Mouse (Mus musculus) midbrain, embryonic 10.5 days (tissue): ENCODE results near the gene Szt2. TPM values are rescaled to one million over a fixed set of nuclear protein-coding genes. Genes with fewer than 3 reads are reported as not detected.

ENCODE experiments used
- DNase-seq: peaks from one replicate; pipeline ENCODE4 v3.0.0-alpha.2; 2017; ENCODE audit warnings: low spot score
- H3K27ac ChIP-seq: fragments of 300-500 bp; sonication (generic); replicated peaks from 2 replicates; pipeline ENCODE4 v1.5.1; 2016; ENCODE audit warnings: mild to moderate bottlenecking
- H3K27me3 ChIP-seq: fragments of 300-500 bp; sonication (generic); 2 replicates; pipeline ENCODE4 v1.6.1; 2016; ENCODE audit warnings: low read depth, mild to moderate bottlenecking; ENCODE audit not compliant: poor library complexity, severe bottlenecking
- H3K36me3 ChIP-seq: fragments of 300-500 bp; sonication (generic); 2 replicates; pipeline ENCODE4 v1.6.1; 2016; ENCODE audit warnings: mild to moderate bottlenecking, moderate library complexity
- H3K4me1 ChIP-seq: fragments of 300-500 bp; sonication (generic); 2 replicates; pipeline ENCODE4 v1.6.1; 2016
- H3K4me3 ChIP-seq: fragments of 300-500 bp; sonication (generic); 2 replicates; pipeline ENCODE4 v1.5.1; 2016; ENCODE audit warnings: mild to moderate bottlenecking, moderate library complexity
- H3K9me3 ChIP-seq: fragments of 300-500 bp; sonication (generic); replicated peaks from 2 replicates; pipeline ENCODE4 v1.6.1; 2016; ENCODE audit warnings: mild to moderate bottlenecking
- WGBS: fragments of 180-500 bp; shearing (Covaris S2); methylation state at CpG from one replicate; pipeline ENCODE4 v1.1.7; 2016; 5-methylcytosine and 5-hydroxymethylcytosine counted together
- polyA plus RNA-seq: library from polyadenylated mRNA; unstranded; fragments of >200 nt; fragmentation: Nextera tagmentation; extraction: Ambion mirVana; gene quantifications from 2 replicates; pipeline ENCODE4 v1.2.1, GENCODE M21; 2016

Szt2 gene
- polyA plus RNA-seq, 1 experiment from 2014 or later: 6.4 TPM

GRCm38 (mm10) chr4:118427768-118428451 lies 18.8 kb upstream of the Szt2 start, which contains the start of gene Elovl1:
Gene Elovl1, plus strand, starts transcription at chr4:118428093.
- H3K4me3 ChIP-seq: peak within 1 kb of the TSS; percentile 75
- no peaks in the 10 kb centered on the region for H3K9me3 ChIP-seq
- no peaks in the 10 kb centered on the region for H3K27me3 ChIP-seq
- peak; percentile 93 for DNase-seq
- H3K27ac ChIP-seq: peak within 1 kb of the TSS; percentile 91
- H3K4me1 ChIP-seq: peaks cover 39% of the 10 kb centered on the region
- H3K36me3 ChIP-seq: peaks cover 44% of the 10 kb centered on the region
- under 1% methylated on average over 15 of the region's 31 CpGs for WGBS

- H3K27ac ChIP-seq: peak overlapping the region; percentile 91
- WGBS: 5% methylated on average over 5 of the region's 5 CpGs
- peaks cover 35% of the 10 kb centered on the region for H3K4me1 ChIP-seq
- no peaks in the 10 kb centered on the region for H3K9me3 ChIP-seq
- DNase-seq: no peak
- no peaks in the 10 kb centered on the region for H3K27me3 ChIP-seq
- H3K4me3 ChIP-seq: peak overlapping the region; percentile 75
- peaks cover 43% of the 10 kb centered on the region for H3K36me3 ChIP-seq
Measured at GRCm38 (mm10) chr4:118427415-118427767, 18.3 kb upstream of the Szt2 start.

- 84% methylated on average over 1 of the region's 1 CpGs for WGBS
- Histone ChIP-seq H3K9me3 (no peaks in the 10 kb centered on the region), H3K27ac (no peak overlapping the region), H3K27me3 (no peaks in the 10 kb centered on the region), H3K4me1 (peaks cover 30% of the 10 kb centered on the region), H3K4me3 (no peak overlapping the region), H3K36me3 (peaks cover 41% of the 10 kb centered on the region)
- DNase-seq: no peak
Measured at GRCm38 (mm10) chr4:118425374-118425773, 16.3 kb upstream of the Szt2 start.

GRCm38 (mm10) chr4:118424541-118425160 lies 15.6 kb upstream of the Szt2 start:
- H3K4me1 ChIP-seq: peaks cover 28% of the 10 kb centered on the region
- no peaks in the 10 kb centered on the region for H3K27me3 ChIP-seq
- no peak for DNase-seq
- no peak overlapping the region for H3K4me3 ChIP-seq
- 81% methylated on average over 4 of the region's 4 CpGs for WGBS
- no peak overlapping the region for H3K27ac ChIP-seq
- H3K9me3 ChIP-seq: no peaks in the 10 kb centered on the region
- peaks cover 41% of the 10 kb centered on the region for H3K36me3 ChIP-seq

GRCm38 (mm10) chr4:118421384-118421783 lies 12.3 kb upstream of the Szt2 start:
- Histone ChIP-seq H3K27ac (no peak overlapping the region), H3K4me1 (no peaks in the 10 kb centered on the region), H3K36me3 (peaks cover 71% of the 10 kb centered on the region), H3K4me3 (no peak overlapping the region), H3K27me3 (no peaks in the 10 kb centered on the region), H3K9me3 (no peaks in the 10 kb centered on the region)
- no peak for DNase-seq
- 89% methylated on average over 3 of the region's 3 CpGs for WGBS

GRCm38 (mm10) chr4:118417112-118417797 lies 8.2 kb upstream of the Szt2 start:
- no peak overlapping the region for H3K27ac ChIP-seq
- H3K36me3 ChIP-seq: peaks cover 98% of the 10 kb centered on the region
- H3K4me3 ChIP-seq: no peak overlapping the region
- H3K4me1 ChIP-seq: no peaks in the 10 kb centered on the region
- H3K9me3 ChIP-seq: no peaks in the 10 kb centered on the region
- DNase-seq: no peak
- WGBS: 90% methylated on average over 13 of the region's 13 CpGs
- no peaks in the 10 kb centered on the region for H3K27me3 ChIP-seq

GRCm38 (mm10) chr4:118416329-118416728 lies 7.3 kb upstream of the Szt2 start:
- Histone ChIP-seq H3K4me3 (no peak overlapping the region), H3K4me1 (no peaks in the 10 kb centered on the region), H3K27me3 (no peaks in the 10 kb centered on the region), H3K36me3 (peaks cover 99% of the 10 kb centered on the region), H3K27ac (no peak overlapping the region), H3K9me3 (no peaks in the 10 kb centered on the region)
- DNase-seq: no peak
- 93% methylated on average over 5 of the region's 5 CpGs for WGBS

- WGBS: 88% methylated on average over 2 of the region's 2 CpGs
- Histone ChIP-seq H3K27ac (no peak overlapping the region), H3K4me3 (no peak overlapping the region), H3K9me3 (no peaks in the 10 kb centered on the region), H3K4me1 (no peaks in the 10 kb centered on the region), H3K27me3 (no peaks in the 10 kb centered on the region), H3K36me3 (peaks cover 99% of the 10 kb centered on the region)
- DNase-seq: no peak
Measured at GRCm38 (mm10) chr4:118415779-118416178, 6.7 kb upstream of the Szt2 start.

- DNase-seq: no peak
- Histone ChIP-seq H3K4me3 (no peak overlapping the region), H3K36me3 (peaks cover 79% of the 10 kb centered on the region), H3K4me1 (peaks cover 13% of the 10 kb centered on the region), H3K9me3 (no peaks in the 10 kb centered on the region), H3K27ac (no peak overlapping the region), H3K27me3 (no peaks in the 10 kb centered on the region)
- WGBS: 93% methylated on average over 5 of the region's 5 CpGs
Measured at GRCm38 (mm10) chr4:118413553-118413952, 4.5 kb upstream of the Szt2 start.

- no peak overlapping the region for H3K27ac ChIP-seq
- H3K27me3 ChIP-seq: no peaks in the 10 kb centered on the region
- peaks cover 55% of the 10 kb centered on the region for H3K36me3 ChIP-seq
- peaks cover 21% of the 10 kb centered on the region for H3K4me1 ChIP-seq
- no peak for DNase-seq
- H3K4me3 ChIP-seq: no peak overlapping the region
- 91% methylated on average over 5 of the region's 5 CpGs for WGBS
- H3K9me3 ChIP-seq: no peaks in the 10 kb centered on the region
Measured at GRCm38 (mm10) chr4:118410871-118411270, 1.8 kb upstream of the Szt2 start.

GRCm38 (mm10) chr4:118402701-118403100 lies 6.4 kb downstream of the Szt2 start:
- no peaks in the 10 kb centered on the region for H3K4me1 ChIP-seq
- no peaks in the 10 kb centered on the region for H3K9me3 ChIP-seq
- H3K27me3 ChIP-seq: no peaks in the 10 kb centered on the region
- no peak for DNase-seq
- H3K4me3 ChIP-seq: no peak overlapping the region
- no peak overlapping the region for H3K27ac ChIP-seq
- peaks cover 76% of the 10 kb centered on the region for H3K36me3 ChIP-seq
- 94% methylated on average over 12 of the region's 12 CpGs for WGBS

- 93% methylated on average over 5 of the region's 5 CpGs for WGBS
Measured at GRCm38 (mm10) chr4:118401918-118402317, 7.2 kb downstream of the Szt2 start.

GRCm38 (mm10) chr4:118401421-118401820 lies 7.7 kb downstream of the Szt2 start:
- 93% methylated on average over 3 of the region's 3 CpGs for WGBS
- no peak for DNase-seq
- Histone ChIP-seq H3K9me3 (no peaks in the 10 kb centered on the region), H3K4me3 (no peak overlapping the region), H3K27me3 (no peaks in the 10 kb centered on the region), H3K36me3 (peaks cover 89% of the 10 kb centered on the region), H3K27ac (no peak overlapping the region), H3K4me1 (no peaks in the 10 kb centered on the region)

More at GRCm38 (mm10) chr4:118401918-118402317, 7.2 kb downstream of the Szt2 start:
- Histone ChIP-seq H3K36me3 (peaks cover 84% of the 10 kb centered on the region), H3K9me3 (no peaks in the 10 kb centered on the region), H3K27me3 (no peaks in the 10 kb centered on the region), H3K27ac (no peak overlapping the region), H3K4me3 (no peak overlapping the region), H3K4me1 (no peaks in the 10 kb centered on the region)
- no peak for DNase-seq
